Mouse (Mus musculus) liver, embryonic 14.5 days (tissue): ENCODE results near the gene Pde4d.

Source experiments
- CTCF ChIP-seq: IDR thresholded peaks from 2 replicates; pipeline ENCODE4 v1.5.1; 2016; ENCODE audit warnings: antibody characterized with exemption, low read depth, control low read depth
- EP300 ChIP-seq: IDR thresholded peaks from 2 replicates; pipeline ENCODE4 v1.6.1; 2016; ENCODE audit warnings: antibody characterized with exemption, low read depth

DNA sequence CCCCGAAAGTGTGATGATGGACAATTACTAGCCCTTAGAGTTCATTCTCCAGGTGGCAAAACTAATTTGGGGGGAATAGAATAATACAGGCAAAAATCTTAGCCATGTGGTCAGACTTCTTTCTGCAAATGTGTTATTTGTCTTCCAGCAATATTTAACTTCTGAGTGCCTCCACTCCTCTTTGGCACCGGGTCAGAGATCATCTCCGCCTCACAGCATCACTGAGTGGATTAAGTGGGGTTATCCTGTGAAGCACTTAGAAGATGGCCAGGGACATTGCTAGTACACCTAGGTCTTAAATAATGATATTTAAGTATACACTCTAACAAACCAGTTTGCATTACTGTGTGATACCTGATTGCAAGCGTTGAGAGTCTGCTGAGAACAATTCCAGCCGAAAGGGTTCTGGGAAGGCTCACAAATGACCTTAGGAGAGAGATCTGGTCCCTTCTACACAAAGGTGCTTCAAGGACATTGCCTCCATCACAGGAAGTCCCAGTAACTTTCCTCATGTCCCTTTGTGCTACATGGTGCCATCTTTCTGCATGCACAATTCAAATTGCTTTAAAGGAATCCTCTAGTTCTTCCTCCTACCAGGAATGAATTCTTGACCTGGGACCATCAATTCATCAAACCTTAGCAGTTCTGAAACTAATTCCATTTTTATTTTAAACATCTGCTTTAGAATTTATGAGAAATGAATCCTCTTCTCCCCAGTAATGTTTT, 989.9 kb downstream of the Pde4d start:
- TF ChIP-seq CTCF = no peak
- no peak for TF ChIP-seq EP300
